Mouse (Mus musculus) neural tube, embryonic 10.5 days (tissue): ENCODE data around the gene Gm20441.
A peak's percentile ranks its signal among the peaks of the same experiment; 100 is the strongest.

Experiments
- DNase-seq: peaks from one replicate; pipeline ENCODE4 v3.0.0-alpha.2; 2017; ENCODE audit warnings: low spot score; ENCODE audit errors: extremely low spot score

Gm20441 gene

GRCm38 (mm10) chr10:75780769-75781578 is at the start of gene Gm20441, which contains the start of gene Gstt3:
Gm20441 (minus strand) TSS chr10:75780954.
Gstt3 (minus strand) TSS chr10:75781414.
- peak; percentile 53 for DNase-seq

GRCm38 (mm10) chr10:75830275-75830670 is 49.5 kb upstream of the Gm20441 start:
- no peak for DNase-seq

- no peak for DNase-seq
Measured at GRCm38 (mm10) chr10:75829529-75830274, 48.9 kb upstream of the Gm20441 start.

- no peak for DNase-seq
Measured at GRCm38 (mm10) chr10:75828500-75828931, 47.8 kb upstream of the Gm20441 start.

- no peak for DNase-seq
Measured at GRCm38 (mm10) chr10:75827668-75828360, 47.1 kb upstream of the Gm20441 start.

- DNase-seq, result no peak
Measured at GRCm38 (mm10) chr10:75824530-75824929, 43.8 kb upstream of the Gm20441 start.

GRCm38 (mm10) chr10:75823782-75824181 is 43.0 kb upstream of the Gm20441 start:
- no peak for DNase-seq

GRCm38 (mm10) chr10:75822443-75822842 is 41.7 kb upstream of the Gm20441 start, which contains the start of gene Gstt4:
Gstt4 (minus strand) TSS chr10:75822543.
- no peak for DNase-seq

GRCm38 (mm10) chr10:75819882-75820281 is 39.1 kb upstream of the Gm20441 start:
- no peak for DNase-seq

- no peak for DNase-seq
Measured at GRCm38 (mm10) chr10:75818641-75819040, 37.9 kb upstream of the Gm20441 start.

- no peak for DNase-seq
Measured at GRCm38 (mm10) chr10:75804217-75804616, 23.5 kb upstream of the Gm20441 start.

GRCm38 (mm10) chr10:75798176-75798696 is 17.5 kb upstream of the Gm20441 start, which contains the start of gene Gstt1:
Gstt1 (minus strand) TSS chr10:75798584.
- peak; percentile 45 for DNase-seq

GRCm38 (mm10) chr10:75797619-75798175 is 16.9 kb upstream of the Gm20441 start:
- peak; percentile 44 for DNase-seq

- DNase-seq, result no peak
Measured at GRCm38 (mm10) chr10:75796731-75797516, 16.2 kb upstream of the Gm20441 start.

- DNase-seq, result no peak
Measured at GRCm38 (mm10) chr10:75794880-75795279, 14.1 kb upstream of the Gm20441 start.

GRCm38 (mm10) chr10:75790773-75791172 is 10.0 kb upstream of the Gm20441 start:
- no peak for DNase-seq

GRCm38 (mm10) chr10:75789841-75790240 is 9.1 kb upstream of the Gm20441 start:
- DNase-seq, result no peak

GRCm38 (mm10) chr10:75789081-75789735 is 8.5 kb upstream of the Gm20441 start:
- DNase-seq, result no peak

GRCm38 (mm10) chr10:75788277-75788676 is 7.5 kb upstream of the Gm20441 start:
- DNase-seq, result no peak

GRCm38 (mm10) chr10:75785442-75785841 is 4.7 kb upstream of the Gm20441 start:
- no peak for DNase-seq
